Mouse (Mus musculus) urinary bladder, postnatal 36 days (tissue): ENCODE results near the gene Ints14.
A peak's percentile ranks its signal among the peaks of the same experiment; 100 is the strongest.

Experiments
- DNase-seq, 2 experiments: peaks; one replicate each; pipeline ENCODE4 v3.0.0; 2022; ENCODE audit warnings: low spot score in 2 of 2, mixed read lengths in 1 of 2

The Ints14 gene

DNA sequence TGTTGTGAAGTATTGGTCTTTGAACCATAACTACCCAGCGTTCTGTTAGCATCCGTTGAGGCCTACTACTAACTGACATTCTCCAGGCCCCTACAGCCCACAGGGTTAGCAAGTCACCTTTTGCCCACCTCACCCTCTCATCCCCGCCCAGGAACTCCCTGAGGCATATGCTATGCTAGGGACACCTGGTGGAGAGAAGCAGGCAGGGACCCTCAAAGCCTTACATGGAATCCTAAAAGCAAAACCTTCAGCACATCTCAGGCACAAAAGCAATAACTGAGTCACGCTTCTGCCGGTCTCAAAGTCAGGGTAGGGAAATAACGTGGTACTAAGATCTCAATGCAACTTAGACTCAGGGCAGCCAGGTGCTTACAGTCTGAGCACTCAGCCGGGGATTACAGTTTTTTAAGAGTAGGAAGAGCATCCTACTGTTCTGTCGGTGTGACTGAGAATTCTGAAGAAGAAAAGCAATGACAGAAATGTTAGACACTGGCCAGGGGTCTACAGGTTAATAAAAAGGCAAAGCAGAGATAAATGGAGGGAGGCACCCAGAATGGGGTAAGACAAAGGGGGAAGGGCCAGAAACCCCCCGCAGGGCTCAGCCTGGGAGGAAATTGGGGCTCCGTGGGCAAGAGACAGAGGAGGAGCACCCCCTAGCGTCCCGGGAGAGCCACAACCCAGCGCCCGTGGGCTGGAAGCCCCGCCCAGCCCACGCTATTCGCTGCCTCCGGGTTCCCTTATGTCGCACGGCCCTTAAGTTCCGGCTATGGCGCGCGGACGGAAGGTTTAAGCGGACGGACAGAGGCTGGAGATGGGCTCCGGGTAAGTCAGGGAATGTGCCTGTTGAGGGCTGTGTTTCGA, at the start of gene Ints14:
Ints14 (plus strand) TSS at position 789 of the 861 bp plus-strand sequence.
- DNase-seq = peak; percentile 96 to 97

DNA sequence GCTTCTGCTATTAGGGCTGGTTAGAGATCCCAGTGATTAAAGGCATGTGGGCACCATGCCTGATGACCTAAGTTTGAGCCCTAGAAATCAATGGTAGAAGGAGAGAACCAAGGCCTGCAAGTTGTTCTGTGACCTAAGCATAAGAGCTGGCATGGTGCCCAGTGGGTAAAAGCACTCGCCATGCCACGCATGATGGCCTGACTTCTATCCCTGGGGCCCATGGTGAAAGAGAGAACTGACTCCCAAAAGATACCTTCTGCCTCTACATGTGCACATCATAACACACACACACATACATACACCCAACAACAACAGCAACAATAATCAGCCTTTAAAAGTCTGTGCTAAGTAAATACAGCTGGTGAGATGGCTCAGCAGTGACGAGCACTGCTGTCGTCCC, 47.3 kb upstream of the Ints14 start:
- no peak for DNase-seq

DNA sequence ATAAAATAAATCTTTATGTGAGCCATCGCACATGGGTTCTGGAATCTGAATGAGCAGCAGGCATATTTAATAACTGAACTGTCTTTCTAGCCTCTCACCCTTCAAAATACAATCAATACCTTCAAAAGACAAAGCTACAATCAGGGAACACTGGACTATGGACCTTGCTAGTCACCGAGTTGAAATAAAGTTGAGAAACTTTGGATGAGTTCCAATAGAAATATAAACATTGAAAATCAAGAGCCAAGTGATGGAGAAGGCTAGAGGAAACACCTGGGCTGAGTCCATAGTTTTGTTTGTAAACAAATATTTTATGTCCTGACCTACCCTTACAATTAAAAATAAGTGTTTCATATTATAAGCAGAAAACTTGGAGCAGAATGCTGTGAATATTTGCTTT, 46.7 kb upstream of the Ints14 start:
- no peak for DNase-seq

DNA sequence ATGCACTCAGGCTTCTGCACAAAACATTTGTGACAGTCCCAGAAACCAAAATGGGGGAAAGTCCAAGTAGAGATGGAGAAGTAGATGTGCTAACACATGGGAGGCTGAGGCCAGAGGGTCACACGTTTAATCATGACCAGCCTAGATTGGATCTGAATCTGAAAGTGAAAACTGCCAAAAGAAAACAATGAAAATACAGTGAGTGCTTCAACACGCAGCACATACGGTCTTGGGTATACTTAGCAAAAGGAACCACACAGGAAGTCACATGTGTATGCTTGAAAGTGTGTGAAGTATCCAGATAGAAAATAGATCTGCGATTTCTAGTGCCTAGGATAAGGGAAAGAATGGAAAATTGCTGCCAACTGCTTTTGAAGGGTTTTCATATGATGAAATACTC, 46.1 kb upstream of the Ints14 start:
- DNase-seq = no peak

DNA sequence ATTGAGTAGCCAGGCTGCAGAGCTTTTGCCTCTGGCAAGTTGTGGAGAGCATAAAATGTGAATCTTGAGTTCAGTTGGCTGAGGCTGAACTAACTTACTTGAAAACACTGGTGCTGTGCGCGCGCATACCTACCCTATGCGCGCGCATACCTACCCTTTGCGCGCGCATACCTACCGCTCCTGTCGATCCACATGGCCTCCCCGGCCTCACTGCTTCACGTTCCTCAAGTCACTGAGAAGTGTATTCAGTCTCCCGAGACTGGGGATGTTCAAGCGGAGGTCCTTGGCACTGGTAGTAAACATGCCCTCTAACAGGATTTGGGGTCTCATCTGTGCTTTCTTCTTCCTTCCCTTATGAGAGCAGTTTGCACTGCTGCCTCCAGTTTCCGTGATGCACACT, 42.1 kb upstream of the Ints14 start:
- no peak for DNase-seq

DNA sequence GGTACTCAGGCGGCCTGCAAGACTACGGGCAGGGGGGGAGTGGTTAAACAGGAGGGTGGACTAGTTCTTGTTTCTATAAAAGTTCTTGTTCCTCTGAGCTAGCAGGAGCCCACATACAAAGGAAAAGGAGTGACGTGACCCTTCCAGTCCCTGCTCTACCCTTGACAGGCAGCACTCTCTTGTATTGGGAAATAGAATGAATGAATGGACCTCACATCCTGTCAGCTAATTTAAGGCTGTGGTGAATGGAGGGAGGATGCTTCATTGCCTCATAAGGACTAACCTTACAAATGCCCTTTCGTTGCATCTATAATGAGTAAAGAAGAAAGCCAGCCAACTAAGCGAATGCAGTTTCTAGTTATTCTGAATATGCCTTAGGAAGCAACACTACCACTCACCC, 34.9 kb upstream of the Ints14 start:
- no peak for DNase-seq

DNA sequence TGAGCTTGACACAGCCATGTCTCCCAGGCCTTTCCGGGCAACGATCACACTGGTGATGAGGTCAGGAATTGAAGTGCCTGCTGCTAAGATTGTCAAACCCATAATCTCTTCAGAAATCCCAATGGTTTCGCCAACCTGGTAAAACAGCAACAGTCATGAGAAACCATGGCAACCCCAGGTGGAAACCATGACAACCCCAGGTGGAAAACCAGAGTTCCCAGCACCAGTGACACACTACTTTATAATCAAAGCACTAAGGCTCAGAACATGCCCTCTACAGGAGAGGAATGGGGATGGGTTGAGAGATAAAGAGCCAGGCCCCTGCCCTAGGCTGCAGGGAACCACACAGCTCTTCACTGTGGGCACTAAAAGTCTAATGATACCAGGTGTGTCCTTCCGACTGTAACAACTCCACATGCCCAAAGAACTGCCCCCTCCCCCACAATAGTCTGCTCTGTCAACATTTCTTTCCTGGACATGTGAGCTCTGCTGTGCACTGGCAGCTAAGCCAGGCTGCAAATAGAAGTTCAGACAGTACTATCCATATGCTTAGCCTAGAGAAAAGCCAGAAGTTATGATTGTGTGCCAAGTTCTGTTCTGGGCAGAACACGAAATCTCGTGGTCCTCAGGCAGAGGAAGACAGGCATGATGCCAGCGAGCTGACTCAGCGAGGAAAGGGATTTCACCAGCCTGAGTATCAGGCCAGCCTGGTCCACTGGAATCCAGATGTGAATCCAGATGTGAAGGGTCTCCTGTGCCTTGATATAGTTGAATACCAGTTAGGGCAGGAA, 34.3 kb upstream of the Ints14 start:
- DNase-seq = peak in 1 of 2 experiments; percentile 57

DNA sequence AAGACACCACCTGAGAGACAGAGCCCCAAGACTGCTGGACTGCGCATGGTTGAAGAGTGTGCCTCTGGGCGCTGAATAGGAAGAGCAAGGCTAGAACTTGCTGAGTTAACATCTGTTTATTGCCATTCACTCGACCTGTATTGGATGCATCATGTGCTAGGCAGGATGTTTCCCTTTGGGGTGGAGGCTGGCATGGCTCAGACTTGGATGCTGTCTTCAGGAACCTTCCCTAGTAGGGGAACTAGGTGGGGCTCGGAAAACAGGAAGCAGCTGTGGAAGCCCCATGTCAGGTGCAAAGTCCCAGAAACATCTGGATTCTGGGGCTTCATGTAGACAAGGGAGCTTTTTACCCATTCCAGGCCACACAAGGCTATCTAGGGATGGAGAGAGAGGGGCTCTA, 30.4 kb upstream of the Ints14 start:
- DNase-seq = no peak

DNA sequence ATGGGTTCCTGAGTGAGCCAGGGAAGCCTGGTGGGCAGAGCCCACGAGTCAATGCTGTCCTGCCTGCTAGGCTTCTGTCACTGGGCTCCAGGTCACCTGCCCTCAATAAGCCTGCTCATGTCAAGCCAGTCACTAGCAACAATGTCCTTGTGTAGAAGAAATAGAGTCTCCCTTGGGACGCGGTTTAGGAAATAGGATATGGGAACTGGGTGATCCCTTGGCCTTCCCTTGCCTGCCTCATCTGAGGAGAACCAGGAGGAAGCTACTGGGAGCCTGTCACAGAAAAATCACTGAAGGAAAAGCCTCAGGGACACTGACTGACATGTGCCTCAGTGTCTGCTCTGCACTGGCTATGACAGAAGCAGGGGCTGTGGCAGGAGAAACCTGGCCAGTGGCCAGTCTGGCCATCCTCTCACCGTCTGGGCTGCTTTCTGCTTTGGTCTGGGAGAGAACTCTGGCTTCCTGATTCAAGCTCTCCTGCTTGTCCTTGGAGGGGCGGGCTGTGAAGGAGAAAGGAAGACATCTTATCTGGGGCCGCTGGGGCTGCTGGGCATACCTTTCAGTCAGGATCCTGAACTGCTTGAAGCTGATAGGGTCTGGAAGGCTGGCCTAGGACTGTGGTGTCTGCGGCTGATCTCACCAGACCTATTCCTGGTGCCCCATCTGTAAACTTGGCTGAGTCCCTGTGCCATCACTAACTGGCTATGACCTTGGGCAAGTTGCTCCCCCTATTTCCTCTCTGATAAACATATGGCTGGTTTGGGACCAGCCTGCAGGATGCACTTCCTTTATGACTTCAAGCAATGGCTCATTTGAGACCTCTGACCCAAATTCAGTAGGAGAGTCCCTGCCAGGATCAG, 28.7 kb upstream of the Ints14 start:
- no peak for DNase-seq

DNA sequence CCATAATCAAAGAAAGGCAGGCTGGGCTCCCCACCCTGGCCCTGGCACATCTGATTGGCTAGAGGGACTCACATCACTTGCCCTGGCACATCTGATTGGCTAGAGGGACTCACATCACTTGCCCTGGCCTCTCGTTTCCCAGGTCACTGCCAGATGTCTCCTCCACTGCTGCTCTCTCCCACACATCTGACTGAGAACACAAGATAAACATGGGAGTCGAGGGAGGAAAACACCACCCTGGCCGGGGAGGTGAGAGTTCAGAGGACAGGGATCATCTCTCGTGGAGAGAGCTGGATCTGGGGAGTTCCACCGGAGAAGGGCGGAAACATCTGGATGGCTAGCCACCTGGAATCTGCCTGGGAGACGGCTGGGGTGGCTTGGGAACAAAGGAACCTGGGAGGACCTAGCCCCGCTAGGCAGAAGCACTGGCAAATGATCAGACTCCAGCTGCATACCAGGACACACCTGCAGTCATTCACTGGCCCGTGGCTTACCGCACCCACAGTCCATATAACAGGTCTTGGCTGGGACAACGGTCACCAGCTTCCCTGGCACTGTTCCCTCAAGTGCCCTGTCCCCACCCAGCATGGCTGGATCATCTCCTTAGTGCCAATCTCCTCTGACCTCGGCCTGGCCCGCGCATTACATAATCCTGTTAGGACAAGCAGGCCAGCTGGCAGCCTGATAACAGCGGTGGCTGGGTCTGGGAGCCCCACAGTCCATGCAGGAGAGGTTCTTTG, 26.5 kb upstream of the Ints14 start:
- DNase-seq = peak in 1 of 2 experiments; percentile 72

DNA sequence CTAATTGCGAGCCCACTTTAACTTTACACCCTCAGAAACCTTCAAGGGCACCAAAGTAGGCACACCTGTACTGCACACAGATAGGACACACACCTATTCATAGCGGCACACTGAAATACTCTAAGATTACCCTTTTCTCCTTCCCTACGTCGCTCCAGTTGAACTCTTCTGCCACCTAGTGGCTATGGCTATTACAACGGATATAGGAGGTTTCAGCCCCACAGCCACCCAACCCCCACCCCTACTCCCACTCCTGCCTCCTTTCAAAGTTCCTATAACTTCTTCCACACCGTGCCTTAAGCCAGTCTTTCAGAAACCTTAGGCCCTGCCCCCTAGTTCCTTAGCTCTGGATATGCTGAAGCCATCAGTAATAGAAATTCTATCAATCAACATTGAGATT, 24.2 kb upstream of the Ints14 start:
- peak; percentile 33 to 52 for DNase-seq

DNA sequence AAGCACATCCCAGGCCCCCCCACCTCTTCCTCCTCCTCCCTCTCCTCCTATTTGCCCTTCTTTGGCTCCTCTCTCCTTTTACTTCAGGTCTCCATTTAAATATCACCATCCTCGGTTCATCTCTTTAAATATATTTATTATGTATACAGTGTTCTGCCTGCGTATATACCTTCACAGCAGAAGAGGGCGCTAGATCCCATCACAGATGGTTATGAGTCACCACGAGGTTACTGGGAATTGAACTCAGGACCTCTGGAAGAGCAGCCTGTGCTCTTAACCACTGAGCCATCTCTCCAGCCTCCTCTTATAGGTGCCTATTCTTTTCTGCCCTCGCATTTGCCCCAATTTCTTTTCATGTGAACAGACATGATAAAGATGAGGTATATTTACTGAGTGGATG, 23.2 kb upstream of the Ints14 start:
- DNase-seq = no peak

DNA sequence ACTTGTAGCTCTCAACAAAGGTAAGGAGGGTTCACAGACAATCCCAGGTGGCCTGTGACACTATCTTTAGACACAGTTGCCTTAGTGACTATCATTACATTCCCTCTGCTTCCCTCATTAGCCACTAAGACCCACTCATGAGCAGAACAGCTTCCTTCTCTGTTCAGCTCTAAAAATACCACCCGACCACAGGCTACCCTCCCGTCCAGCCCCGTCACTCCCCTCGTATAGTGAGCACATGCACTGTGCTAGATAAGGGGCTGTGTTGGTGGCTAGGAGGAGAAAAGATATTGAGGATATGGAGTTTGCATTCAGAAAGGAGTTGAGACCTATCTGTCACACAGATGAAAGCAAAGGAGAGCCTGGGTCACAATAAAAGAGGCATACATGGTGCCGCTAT, 22.2 kb upstream of the Ints14 start:
- DNase-seq = no peak

DNA sequence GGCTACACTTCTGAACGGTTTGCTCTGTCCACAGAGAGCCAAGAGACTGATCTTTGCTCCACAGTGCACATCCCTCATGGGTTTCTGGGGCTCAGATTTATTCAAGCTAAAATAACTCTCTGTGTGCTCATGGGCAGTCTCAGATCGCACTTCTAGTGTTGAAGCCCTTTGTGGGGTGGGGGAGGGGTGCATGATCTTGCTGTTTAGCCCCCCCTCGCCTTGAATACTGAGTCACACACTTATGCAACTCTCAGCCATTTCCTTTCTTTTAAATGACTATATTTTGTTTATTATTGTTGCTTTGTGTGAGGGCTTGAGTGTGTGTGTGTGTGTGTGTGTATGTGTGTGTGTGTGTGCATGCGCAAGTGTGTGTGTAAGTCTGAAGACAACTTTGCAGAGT, 21.4 kb upstream of the Ints14 start:
- no peak for DNase-seq

DNA sequence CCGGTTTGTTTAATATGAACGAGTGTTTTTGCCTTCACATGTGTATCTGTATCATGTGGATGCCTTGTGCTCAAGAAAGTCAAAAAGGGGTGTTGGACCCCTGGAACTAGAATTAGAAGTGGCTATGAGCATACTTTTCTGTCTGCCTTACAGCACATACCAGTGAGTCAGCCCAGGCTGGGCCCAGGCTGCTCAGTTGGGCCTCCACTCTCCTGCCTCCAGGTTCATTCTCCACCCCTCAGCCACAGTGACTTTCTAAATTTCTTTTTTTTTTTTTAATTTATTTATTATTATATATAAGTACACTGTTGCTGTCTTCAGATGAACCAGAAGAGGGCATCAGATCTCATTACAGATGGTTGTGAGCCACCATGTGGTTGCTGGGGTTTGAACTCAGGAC, 20.9 kb upstream of the Ints14 start:
- DNase-seq = no peak

DNA sequence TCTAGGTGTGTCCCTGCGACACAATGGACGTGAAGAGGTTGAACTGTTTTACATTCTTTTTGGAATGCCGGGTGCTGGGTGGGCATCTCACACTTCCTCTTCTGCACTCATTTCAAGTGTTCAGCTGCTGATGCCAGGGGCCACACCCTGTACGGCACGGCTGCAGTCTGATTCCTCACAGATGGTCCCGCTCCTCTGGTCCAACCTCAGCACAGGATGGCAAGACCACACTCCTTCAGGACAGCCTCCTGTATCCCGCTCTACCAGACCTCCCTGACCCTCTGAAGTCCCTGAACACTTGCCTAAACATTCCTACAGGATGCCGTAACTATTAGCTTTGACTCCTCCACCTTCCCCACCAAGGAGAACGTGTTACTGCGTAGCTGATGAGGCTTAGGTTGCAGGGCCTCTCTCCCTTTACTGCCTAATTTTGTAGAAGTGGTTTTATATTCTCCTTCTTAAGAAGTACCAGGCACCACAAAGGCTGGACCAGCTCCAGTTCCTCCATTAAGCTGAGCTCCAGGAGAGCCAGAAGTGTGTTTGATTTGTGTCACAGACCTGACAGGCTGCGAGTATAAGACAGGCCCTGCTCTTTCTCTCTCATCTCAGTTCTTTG, 19.9 kb upstream of the Ints14 start:
- DNase-seq = no peak

DNA sequence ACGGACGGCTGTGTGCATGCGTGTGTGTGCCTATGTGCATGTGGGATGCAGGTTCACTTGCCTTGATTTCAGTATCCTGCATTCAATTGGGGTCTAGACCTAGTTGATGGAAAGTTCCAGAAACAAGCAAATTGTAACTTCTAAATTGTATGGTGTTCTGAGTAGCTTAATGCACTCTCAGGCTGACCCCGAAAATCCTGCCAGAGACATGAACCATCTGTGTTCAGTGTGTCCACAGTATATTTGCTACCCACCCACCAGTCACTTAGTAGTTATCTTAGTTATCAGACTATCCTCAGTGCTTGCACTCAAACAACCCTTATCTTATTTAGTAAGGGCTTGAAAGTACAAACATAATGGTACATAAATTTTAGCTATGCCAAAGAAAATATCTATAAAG, 19.1 kb upstream of the Ints14 start:
- no peak for DNase-seq

DNA sequence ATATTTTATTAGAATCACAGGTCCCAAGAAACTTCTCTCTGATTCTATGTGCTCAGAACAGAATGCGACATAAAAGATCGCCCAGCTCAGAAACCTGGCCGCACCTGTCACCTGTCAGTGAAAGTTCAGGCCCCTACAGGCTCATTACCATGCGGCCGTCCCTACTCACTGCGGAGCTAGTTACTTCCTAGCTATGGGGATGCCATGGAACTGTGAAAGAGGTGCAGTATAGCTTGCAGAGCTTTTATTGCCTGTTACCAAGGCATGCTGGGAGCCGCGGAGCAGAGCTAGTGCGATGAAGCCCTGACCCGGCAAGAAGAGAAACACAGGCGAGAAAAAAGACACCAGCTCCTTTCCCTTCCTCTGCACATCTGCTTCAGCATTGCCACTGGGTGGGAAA, 16.7 kb upstream of the Ints14 start:
- no peak for DNase-seq

DNA sequence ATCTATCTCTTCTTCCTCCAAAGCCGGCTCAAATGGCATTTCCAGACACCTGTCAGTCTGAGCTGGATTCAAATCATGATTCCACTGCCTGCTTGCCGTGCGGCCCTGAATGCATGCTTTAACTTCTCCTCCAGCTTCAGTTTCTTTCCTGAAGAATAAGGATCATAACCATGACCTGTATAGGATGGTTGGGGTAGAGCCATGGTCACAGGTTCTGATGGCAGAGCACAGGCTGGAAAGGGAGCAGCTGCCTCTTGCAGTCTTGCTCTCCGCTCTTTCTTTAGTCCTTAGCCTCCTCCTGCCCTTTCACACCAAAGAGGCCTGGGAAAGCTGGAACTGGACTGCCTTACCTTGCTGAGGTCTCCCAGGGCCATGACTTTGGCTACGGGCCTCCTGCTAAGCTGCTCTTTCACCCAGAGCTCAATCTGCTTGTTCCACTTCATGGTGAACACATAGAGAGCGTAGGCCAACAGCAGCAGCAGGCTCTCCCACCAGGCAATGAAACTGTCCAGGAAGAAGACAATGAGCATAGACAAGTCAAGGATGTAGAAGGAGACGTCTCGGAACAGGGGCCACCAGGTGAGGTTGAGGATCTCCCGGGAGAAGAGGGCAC, 13.1 kb upstream of the Ints14 start:
- DNase-seq = no peak

DNA sequence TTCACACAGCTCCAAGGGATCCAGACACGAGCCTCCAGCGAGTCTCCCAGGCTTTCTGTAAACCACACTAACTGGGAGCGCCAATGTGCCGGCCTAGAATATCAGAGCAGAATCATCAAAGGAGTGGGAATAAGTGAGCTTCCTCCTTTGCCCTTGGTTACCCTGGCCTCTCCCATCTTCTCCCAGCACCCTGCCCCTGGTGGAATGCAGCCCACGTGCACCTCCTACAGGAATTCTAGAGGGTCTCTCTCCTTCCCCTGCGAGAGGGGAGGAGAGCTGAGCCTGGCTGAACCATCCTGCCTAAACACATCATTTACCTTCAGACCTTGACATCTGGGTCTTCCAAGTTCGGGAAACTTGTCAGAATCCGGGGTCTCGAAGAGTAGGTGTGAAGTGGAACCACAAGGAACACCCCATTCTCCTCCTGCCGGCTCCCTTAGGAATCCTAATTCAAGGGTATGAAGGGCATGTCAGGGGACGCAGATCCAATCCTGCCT, 9.5 kb upstream of the Ints14 start, which contains the start of gene Slc24a1:
Slc24a1 (minus strand) TSS at position 447 of the 497 bp plus-strand sequence.
- no peak for DNase-seq
